Mouse (Mus musculus) hindbrain, embryonic 12.5 days (tissue): ENCODE measurements around the gene Zdbf2. TPM values are rescaled to one million over a fixed set of nuclear protein-coding genes. Genes with fewer than 3 reads are reported as not detected.

Experiments used
- ATAC-seq: fragments of 200-750 bp; cut with Nextera tagmentation; 2 replicates; pipeline ENCODE4 v1.8.0; 2017; ENCODE audit warnings: moderate TSS enrichment; ENCODE audit not compliant: low FRiP score
- H3K27ac ChIP-seq: fragments of 300-500 bp; sonication (generic); 2 replicates; pipeline ENCODE4 v1.5.1; 2016; ENCODE audit warnings: mild to moderate bottlenecking
- H3K27me3 ChIP-seq: fragments of 300-500 bp; sonication (generic); 2 replicates; pipeline ENCODE4 v1.6.1; 2016; ENCODE audit warnings: mild to moderate bottlenecking
- H3K36me3 ChIP-seq: fragments of 300-500 bp; sonication (generic); 2 replicates; pipeline ENCODE4 v1.6.1; 2016; ENCODE audit warnings: mild to moderate bottlenecking
- H3K4me1 ChIP-seq: fragments of 300-500 bp; sonication (generic); 2 replicates; pipeline ENCODE4 v1.6.1; 2016
- H3K4me2 ChIP-seq: fragments of 300-500 bp; sonication (generic); replicated peaks from 2 replicates; pipeline ENCODE4 v1.6.1; 2016; ENCODE audit warnings: mild to moderate bottlenecking
- H3K4me3 ChIP-seq: fragments of 300-500 bp; sonication (generic); 2 replicates; pipeline ENCODE4 v1.5.1; 2016; ENCODE audit warnings: mild to moderate bottlenecking
- H3K9ac ChIP-seq: fragments of 300-500 bp; sonication (generic); 2 replicates; pipeline ENCODE4 v1.6.1; 2016; ENCODE audit warnings: mild to moderate bottlenecking, moderate library complexity
- H3K9me3 ChIP-seq: fragments of 300-500 bp; sonication (generic); replicated peaks from 2 replicates; pipeline ENCODE4 v1.6.1; 2016; ENCODE audit warnings: mild to moderate bottlenecking
- WGBS: fragments of 180-500 bp; shearing (Covaris S2); methylation state at CpG from one replicate; pipeline ENCODE4 v1.1.7; 2016; 5-methylcytosine and 5-hydroxymethylcytosine counted together
- polyA plus RNA-seq: library from polyadenylated mRNA; unstranded; fragments of >200 nt; fragmentation: Nextera tagmentation; extraction: Ambion mirVana; gene quantifications from 2 replicates; pipeline ENCODE4 v1.2.1, GENCODE M21; 2016

Gene Zdbf2
- polyA plus RNA-seq, 1 experiment from 2014 or later, result 32.9 TPM

GRCm38 (mm10) chr1:63252351-63253209 is 20.5 kb upstream of the Zdbf2 start:
- peak; percentile 34; the same call in 1 of the 2 replicates for ATAC-seq
- H3K4me3 ChIP-seq, result no peak overlapping the region
- peak overlapping the region; percentile 55 for H3K27ac ChIP-seq
- H3K9ac ChIP-seq, result peak overlapping the region; percentile 38
- H3K27me3 ChIP-seq, result peaks cover 84% of the 10 kb centered on the region
- peaks cover 34% of the 10 kb centered on the region for H3K4me1 ChIP-seq
- H3K4me2 ChIP-seq, result peak overlapping the region; percentile 33
- H3K9me3 ChIP-seq, result no peaks in the 10 kb centered on the region
- no peaks in the 10 kb centered on the region for H3K36me3 ChIP-seq
- 28% methylated on average over 24 of the region's 24 CpGs for WGBS

- no peak overlapping the region; the same call in 1 of the 2 replicates for H3K9ac ChIP-seq
- WGBS, result 17% methylated on average over 5 of the region's 5 CpGs
- peaks cover 29% of the 10 kb centered on the region for H3K4me1 ChIP-seq
- no peak overlapping the region for H3K4me3 ChIP-seq
- H3K27me3 ChIP-seq, result peaks cover 86% of the 10 kb centered on the region
- no peaks in the 10 kb centered on the region for H3K36me3 ChIP-seq
- H3K27ac ChIP-seq, result peak overlapping the region; percentile 55; the same call in 1 of the 2 replicates
- peak overlapping the region; percentile 33; the same call in 1 of the 2 replicates for H3K4me2 ChIP-seq
- ATAC-seq, result no peak
- no peaks in the 10 kb centered on the region for H3K9me3 ChIP-seq
Measured at GRCm38 (mm10) chr1:63253291-63253690, 19.8 kb upstream of the Zdbf2 start.

- Histone ChIP-seq H3K4me1 (peaks cover 29% of the 10 kb centered on the region), H3K9me3 (no peaks in the 10 kb centered on the region), H3K27ac (peak overlapping the region; percentile 44), H3K4me2 (no peak overlapping the region), H3K4me3 (no peak overlapping the region), H3K27me3 (peaks cover 78% of the 10 kb centered on the region), H3K36me3 (no peaks in the 10 kb centered on the region), H3K9ac (no peak overlapping the region)
- ATAC-seq, result no peak
- 10% methylated on average over 4 of the region's 4 CpGs for WGBS
Measured at GRCm38 (mm10) chr1:63255101-63255500, 18.0 kb upstream of the Zdbf2 start.

GRCm38 (mm10) chr1:63256083-63256482 is 17.0 kb upstream of the Zdbf2 start:
- H3K9me3 ChIP-seq, result no peaks in the 10 kb centered on the region
- H3K4me2 ChIP-seq, result no peak overlapping the region
- no peak overlapping the region for H3K9ac ChIP-seq
- ATAC-seq, result peak; percentile 62; the same call in 1 of the 2 replicates
- H3K27ac ChIP-seq, result peak overlapping the region; percentile 78
- WGBS, result 16% methylated on average over 5 of the region's 5 CpGs
- H3K27me3 ChIP-seq, result peaks cover 83% of the 10 kb centered on the region
- H3K4me3 ChIP-seq, result no peak overlapping the region
- peaks cover 29% of the 10 kb centered on the region for H3K4me1 ChIP-seq
- H3K36me3 ChIP-seq, result no peaks in the 10 kb centered on the region

DNA sequence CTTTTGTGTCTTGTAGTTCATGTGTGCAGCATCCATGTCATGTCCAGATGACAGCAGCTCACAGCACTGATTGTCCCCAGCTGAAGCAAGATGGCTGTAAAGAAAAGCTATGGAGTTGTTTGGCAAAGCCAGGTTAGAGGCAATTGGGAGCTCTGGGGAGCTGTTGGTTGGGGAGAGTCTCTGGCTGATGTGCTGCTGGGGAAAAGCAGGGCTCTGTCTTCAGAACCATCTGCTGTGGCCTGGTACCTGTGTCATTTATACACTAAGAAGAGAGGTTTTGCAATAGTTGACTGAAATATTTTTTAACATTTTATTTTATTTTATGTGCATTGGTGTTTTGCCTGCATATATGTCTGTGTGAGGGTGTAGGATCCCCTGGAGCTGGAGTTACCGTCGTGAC is 14.6 kb upstream of the Zdbf2 start:
- H3K9ac ChIP-seq, result no peak overlapping the region
- H3K27ac ChIP-seq, result no peak overlapping the region
- peaks cover 18% of the 10 kb centered on the region for H3K4me1 ChIP-seq
- H3K4me2 ChIP-seq, result no peak overlapping the region
- peaks cover 74% of the 10 kb centered on the region for H3K27me3 ChIP-seq
- H3K9me3 ChIP-seq, result no peaks in the 10 kb centered on the region
- H3K36me3 ChIP-seq, result no peaks in the 10 kb centered on the region
- ATAC-seq, result no peak
- H3K4me3 ChIP-seq, result no peak overlapping the region
- 38% methylated on average over 2 of the region's 2 CpGs for WGBS

- Histone ChIP-seq H3K9me3 (no peaks in the 10 kb centered on the region), H3K4me3 (no peak overlapping the region), H3K9ac (no peak overlapping the region), H3K27ac (no peak overlapping the region), H3K4me2 (no peak overlapping the region), H3K27me3 (peaks cover 77% of the 10 kb centered on the region), H3K4me1 (peaks cover 18% of the 10 kb centered on the region), H3K36me3 (no peaks in the 10 kb centered on the region)
- 47% methylated on average over 11 of the region's 11 CpGs for WGBS
- ATAC-seq, result no peak
Measured at GRCm38 (mm10) chr1:63259271-63259830, 13.7 kb upstream of the Zdbf2 start.

- Histone ChIP-seq H3K27ac (no peak overlapping the region), H3K4me2 (no peak overlapping the region), H3K9me3 (no peaks in the 10 kb centered on the region), H3K27me3 (peaks cover 78% of the 10 kb centered on the region), H3K36me3 (no peaks in the 10 kb centered on the region), H3K9ac (no peak overlapping the region), H3K4me1 (peaks cover 15% of the 10 kb centered on the region), H3K4me3 (no peak overlapping the region)
- no peak for ATAC-seq
- 47% methylated on average over 17 of the region's 17 CpGs for WGBS
Measured at GRCm38 (mm10) chr1:63259916-63260741, 12.9 kb upstream of the Zdbf2 start.

DNA sequence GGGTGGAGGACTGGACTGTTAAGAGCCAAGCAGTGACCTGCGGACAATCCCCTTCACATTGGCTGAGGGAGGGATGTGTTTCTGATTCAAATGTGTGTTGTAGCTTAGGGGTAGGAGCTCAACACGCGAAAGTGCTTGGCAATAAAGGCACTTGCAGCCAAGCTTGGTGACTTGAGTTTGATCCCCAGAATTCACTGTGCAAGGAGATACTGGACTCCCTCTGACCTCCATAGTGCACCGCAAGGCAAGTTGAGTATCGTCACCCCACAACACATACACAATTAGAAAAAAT is 12.4 kb upstream of the Zdbf2 start:
- 38% methylated on average over 5 of the region's 5 CpGs for WGBS
- Histone ChIP-seq H3K27me3 (peaks cover 76% of the 10 kb centered on the region), H3K4me3 (no peak overlapping the region), H3K4me2 (no peak overlapping the region), H3K9ac (no peak overlapping the region), H3K4me1 (peaks cover 9% of the 10 kb centered on the region), H3K27ac (no peak overlapping the region), H3K9me3 (no peaks in the 10 kb centered on the region), H3K36me3 (no peaks in the 10 kb centered on the region)
- no peak for ATAC-seq

DNA sequence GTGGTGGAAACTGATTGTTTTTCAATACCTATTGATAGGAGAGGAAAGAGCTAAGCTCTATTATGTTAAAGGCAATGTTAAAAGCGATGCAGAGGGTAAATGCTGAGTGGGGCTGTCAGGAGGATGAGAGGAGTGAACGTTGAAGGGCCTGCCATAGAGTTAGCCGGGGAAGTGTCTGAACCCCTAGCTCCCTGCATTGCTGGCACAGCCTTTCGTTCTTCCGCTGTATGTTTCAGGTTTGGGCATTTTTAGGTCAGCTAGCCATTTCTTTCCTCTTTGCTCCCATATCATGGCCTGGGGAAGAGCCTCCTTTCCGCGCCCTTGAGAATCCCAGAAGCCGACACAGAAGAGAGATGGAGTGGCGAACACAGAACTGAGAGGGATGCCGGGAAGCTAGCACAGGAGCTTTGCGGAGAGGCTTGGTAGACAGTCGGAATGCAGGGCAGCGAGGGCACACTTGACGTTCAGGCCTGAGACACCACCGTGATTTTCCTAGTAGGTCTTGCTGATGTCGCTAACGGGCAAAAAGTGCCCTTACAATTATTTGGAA is 11.9 kb upstream of the Zdbf2 start:
- H3K9me3 ChIP-seq, result no peaks in the 10 kb centered on the region
- ATAC-seq, result no peak
- H3K4me1 ChIP-seq, result peaks cover 5% of the 10 kb centered on the region
- no peak overlapping the region for H3K4me2 ChIP-seq
- H3K36me3 ChIP-seq, result no peaks in the 10 kb centered on the region
- H3K27ac ChIP-seq, result no peak overlapping the region
- 53% methylated on average over 17 of the region's 17 CpGs for WGBS
- H3K4me3 ChIP-seq, result no peak overlapping the region
- H3K27me3 ChIP-seq, result peaks cover 76% of the 10 kb centered on the region
- H3K9ac ChIP-seq, result no peak overlapping the region

GRCm38 (mm10) chr1:63263671-63264070 is 9.4 kb upstream of the Zdbf2 start:
- no peak overlapping the region for H3K9ac ChIP-seq
- no peak overlapping the region for H3K27ac ChIP-seq
- H3K36me3 ChIP-seq, result no peaks in the 10 kb centered on the region
- no peaks in the 10 kb centered on the region for H3K9me3 ChIP-seq
- 46% methylated on average over 11 of the region's 11 CpGs for WGBS
- H3K4me2 ChIP-seq, result no peak overlapping the region
- peaks cover 68% of the 10 kb centered on the region for H3K27me3 ChIP-seq
- H3K4me3 ChIP-seq, result no peak overlapping the region
- no peak for ATAC-seq
- H3K4me1 ChIP-seq, result no peaks in the 10 kb centered on the region

DNA sequence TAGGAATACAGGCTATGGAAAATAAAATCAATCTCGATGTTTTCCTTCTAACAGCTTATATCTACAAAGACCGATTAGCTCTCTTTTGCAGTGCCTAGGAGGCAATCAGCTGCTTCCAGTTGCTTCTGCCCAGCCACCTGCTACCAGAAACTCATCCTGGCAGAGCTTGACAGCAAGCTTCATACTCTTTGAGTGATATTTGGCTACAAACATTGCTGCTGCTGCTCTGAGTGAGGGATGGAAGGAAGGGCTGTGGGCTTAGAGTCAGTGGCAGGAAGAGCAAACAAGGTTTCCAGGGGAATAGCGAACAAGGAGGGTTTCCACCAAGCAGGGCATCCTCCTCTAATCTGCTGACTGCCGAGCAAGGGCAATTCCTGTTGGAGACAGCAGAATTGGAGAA is 7.6 kb upstream of the Zdbf2 start:
- Histone ChIP-seq H3K4me3 (no peak overlapping the region), H3K9ac (no peak overlapping the region), H3K4me1 (no peaks in the 10 kb centered on the region), H3K27me3 (peaks cover 78% of the 10 kb centered on the region), H3K9me3 (no peaks in the 10 kb centered on the region), H3K36me3 (no peaks in the 10 kb centered on the region), H3K27ac (no peak overlapping the region), H3K4me2 (no peak overlapping the region)
- no peak for ATAC-seq
- 49% methylated on average over 4 of the region's 4 CpGs for WGBS

DNA sequence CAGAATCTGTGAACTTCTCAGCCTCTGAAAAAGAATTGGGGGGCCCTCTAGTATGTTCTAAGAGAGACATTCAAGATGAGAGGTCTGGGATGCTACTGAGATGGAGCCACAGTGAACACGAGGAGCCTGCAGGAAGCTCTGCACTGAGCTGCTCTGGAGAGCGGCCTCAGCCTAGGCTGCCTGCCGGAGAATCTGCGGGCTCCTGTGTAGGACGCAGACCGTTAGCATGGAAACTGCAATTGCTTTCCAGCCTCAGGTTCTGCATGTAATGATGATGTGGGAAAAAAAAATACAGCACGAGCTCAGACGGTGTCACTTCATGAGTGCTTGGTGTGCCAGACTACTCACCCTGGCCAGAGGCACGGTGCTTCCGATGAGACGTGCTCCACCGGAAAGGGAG is 6.9 kb upstream of the Zdbf2 start:
- Histone ChIP-seq H3K36me3 (no peaks in the 10 kb centered on the region), H3K4me2 (no peak overlapping the region), H3K27ac (no peak overlapping the region), H3K9ac (no peak overlapping the region), H3K27me3 (peaks cover 78% of the 10 kb centered on the region), H3K4me3 (no peak overlapping the region), H3K9me3 (no peaks in the 10 kb centered on the region), H3K4me1 (no peaks in the 10 kb centered on the region)
- ATAC-seq, result no peak
- WGBS, result 37% methylated on average over 12 of the region's 12 CpGs
